Mouse (Mus musculus) MEL (cell line): Measurements from ENCODE around the gene Zfp81. TPM values are rescaled to one million over a fixed set of nuclear protein-coding genes. Genes with fewer than 3 reads are reported as not detected.

Experiments used
- DNase-seq: peaks from one replicate; pipeline ENCODE4 v3.0.0; 2011; ENCODE audit warnings: low read depth, low spot score
- H3K27ac ChIP-seq: 2 replicates; pipeline ENCODE4 v1.5.1; 2012; ENCODE audit warnings: low read depth, mild to moderate bottlenecking, control low read depth, low read length, moderate library complexity; ENCODE audit not compliant: control insufficient read depth
- H3K27me3 ChIP-seq, 2 experiments: fragments of 150-350 bp in 1 of 2; sonication (generic) in 1 of 2; 2 replicates each; pipeline ENCODE4 v1.6.1; 2012; ENCODE audit warnings: low read length in 2 of 2, mild to moderate bottlenecking in 2 of 2, improper control_type of control experiment in 1 of 2, moderate library complexity in 1 of 2; ENCODE audit not compliant: insufficient read depth in 2 of 2, control insufficient read depth in 1 of 2
- H3K36me3 ChIP-seq, 2 experiments: 2 replicates each; pipeline ENCODE4 v1.6.1; 2012 to 2014; ENCODE audit warnings: low read length in 2 of 2, improper control_type of control experiment in 1 of 2, inconsistent platforms in 1 of 2, mild to moderate bottlenecking in 1 of 2; ENCODE audit not compliant: insufficient read depth in 2 of 2, control insufficient read depth in 1 of 2
- H3K4me1 ChIP-seq, 2 experiments: fragments of 150-350 bp in 1 of 2; sonication (generic) in 1 of 2; 2 replicates each; pipeline ENCODE4 v1.6.1; 2012; ENCODE audit warnings: low read length in 2 of 2, improper control_type of control experiment in 1 of 2, mild to moderate bottlenecking in 1 of 2; ENCODE audit not compliant: insufficient read depth in 2 of 2, control insufficient read depth in 1 of 2
- H3K4me3 ChIP-seq, 2 experiments: fragments of 150-350 bp in 1 of 2; sonication (generic) in 1 of 2; 2 replicates each; pipeline ENCODE4 v1.5.1; 2012; ENCODE audit warnings: low read depth in 2 of 2, low read length in 2 of 2, mild to moderate bottlenecking in 2 of 2, moderate library complexity in 2 of 2, control low read depth in 1 of 2, improper control_type of control experiment in 1 of 2; ENCODE audit not compliant: control insufficient read depth in 1 of 2, insufficient read depth in 1 of 2
- H3K79me2 ChIP-seq: 2 replicates; pipeline ENCODE4 v1.6.1; 2012; ENCODE audit warnings: mild to moderate bottlenecking, low read length, moderate library complexity; ENCODE audit not compliant: control insufficient read depth, poor library complexity, insufficient read depth
- H3K9ac ChIP-seq: 2 replicates; pipeline ENCODE4 v1.6.1; 2012; ENCODE audit warnings: low read depth, mild to moderate bottlenecking, control low read depth, low read length, moderate library complexity; ENCODE audit not compliant: control insufficient read depth, poor library complexity, severe bottlenecking
- H3K9me3 ChIP-seq: fragments of 150-350 bp; sonication (generic); replicated peaks from 2 replicates; pipeline ENCODE4 v1.6.1; 2012; ENCODE audit warnings: mild to moderate bottlenecking, low read length, improper control_type of control experiment, moderate library complexity; ENCODE audit not compliant: insufficient read depth
- BHLHE40 ChIP-seq: IDR thresholded peaks from 2 replicates; pipeline ENCODE4 v1.6.1; 2012; ENCODE audit warnings: low read depth, mild to moderate bottlenecking, inconsistent platforms, low read length, improper control_type of control experiment, borderline replicate concordance
- CHD1 ChIP-seq: IDR thresholded peaks from 2 replicates; pipeline ENCODE4 v1.6.1; 2012; ENCODE audit warnings: low read depth, mild to moderate bottlenecking, inconsistent platforms, low read length, improper control_type of control experiment
- CTCF ChIP-seq, 3 experiments: IDR thresholded peaks in 2 of 3; conservative IDR thresholded peaks in 1 of 3; 2 replicates each; pipeline ENCODE4 v1.5.1; 2011 to 2012; ENCODE audit warnings: low read length in 3 of 3, low read depth in 2 of 3, mild to moderate bottlenecking in 2 of 3, improper control_type of control experiment in 1 of 3, inconsistent platforms in 1 of 3, mixed read lengths in 1 of 3, moderate library complexity in 1 of 3; ENCODE audit not compliant: control insufficient read depth in 1 of 3, insufficient read depth in 1 of 3, poor library complexity in 1 of 3, severe bottlenecking in 1 of 3
- E2F4 ChIP-seq: IDR thresholded peaks from 2 replicates; pipeline ENCODE4 v1.6.1; 2011; ENCODE audit warnings: low read depth, low read length, improper control_type of control experiment, borderline replicate concordance
- ELF1 ChIP-seq: IDR thresholded peaks from 2 replicates; pipeline ENCODE4 v1.6.1; 2014; ENCODE audit warnings: low read depth, mild to moderate bottlenecking, inconsistent platforms, low read length, improper control_type of control experiment, moderate library complexity
- EP300 ChIP-seq, 2 experiments: IDR thresholded peaks; 2 replicates each; pipeline ENCODE4 v1.6.1; 2011; ENCODE audit warnings: improper control_type of control experiment in 2 of 2, low read length in 2 of 2, low read depth in 1 of 2, mild to moderate bottlenecking in 1 of 2
- GATA1 ChIP-seq: IDR thresholded peaks from 2 replicates; pipeline ENCODE4 v1.6.1; 2011; ENCODE audit warnings: low read depth, low read length, improper control_type of control experiment
- HCFC1 ChIP-seq: IDR thresholded peaks from 2 replicates; pipeline ENCODE4 v1.6.1; 2012; ENCODE audit warnings: low read depth, mild to moderate bottlenecking, inconsistent platforms, low read length, improper control_type of control experiment, moderate library complexity
- JUND ChIP-seq: IDR thresholded peaks from 2 replicates; pipeline ENCODE4 v1.6.1; 2011; ENCODE audit warnings: low read depth, mild to moderate bottlenecking, improper control_type of control experiment, low read length
- KAT2A ChIP-seq: conservative IDR thresholded peaks from 2 replicates; pipeline ENCODE4 v1.6.1; 2012; ENCODE audit warnings: low read depth, low read length, improper control_type of control experiment, inconsistent platforms
- MAFK ChIP-seq: IDR thresholded peaks from 2 replicates; pipeline ENCODE4 v1.6.1; 2011; ENCODE audit warnings: low read depth, mild to moderate bottlenecking, low read length, improper control_type of control experiment, borderline replicate concordance
- MAX ChIP-seq: IDR thresholded peaks from 2 replicates; pipeline ENCODE4 v1.6.1; 2011; ENCODE audit warnings: low read length, improper control_type of control experiment
- MAZ ChIP-seq: IDR thresholded peaks from 2 replicates; pipeline ENCODE4 v1.6.1; 2012; ENCODE audit warnings: low read depth, mild to moderate bottlenecking, inconsistent platforms, low read length, improper control_type of control experiment
- MEF2A ChIP-seq: IDR thresholded peaks from 2 replicates; pipeline ENCODE4 v1.6.1; 2014; ENCODE audit warnings: low read depth, mild to moderate bottlenecking, inconsistent platforms, low read length, improper control_type of control experiment; ENCODE audit not compliant: poor library complexity, insufficient replicate concordance, severe bottlenecking; ENCODE audit errors: extremely low read depth
- MXI1 ChIP-seq: IDR thresholded peaks from 2 replicates; pipeline ENCODE4 v1.6.1; 2011; ENCODE audit warnings: mild to moderate bottlenecking, low read depth, low read length, improper control_type of control experiment
- MYB ChIP-seq: IDR thresholded peaks from 2 replicates; pipeline ENCODE4 v1.6.1; 2011; ENCODE audit warnings: mild to moderate bottlenecking, low read depth, low read length, improper control_type of control experiment
- MYC ChIP-seq: IDR thresholded peaks from 2 replicates; pipeline ENCODE4 v1.6.1; 2011; ENCODE audit warnings: low read depth, mild to moderate bottlenecking, low read length, improper control_type of control experiment, moderate library complexity
- NELFE ChIP-seq: IDR thresholded peaks from 2 replicates; pipeline ENCODE4 v1.6.1; 2011; ENCODE audit warnings: low read depth, low read length, improper control_type of control experiment
- NRF1 ChIP-seq: IDR thresholded peaks from 2 replicates; pipeline ENCODE4 v1.6.1; 2014; ENCODE audit warnings: low read depth, mild to moderate bottlenecking, inconsistent platforms, low read length, improper control_type of control experiment, moderate library complexity; ENCODE audit not compliant: poor library complexity, insufficient read depth, severe bottlenecking
- POLR2A ChIP-seq, 2 experiments: IDR thresholded peaks; 2 replicates each; pipeline ENCODE4 v1.6.1; 2011 to 2012; ENCODE audit warnings: low read length in 2 of 2, mild to moderate bottlenecking in 2 of 2, control low read depth in 1 of 2, improper control_type of control experiment in 1 of 2, low read depth in 1 of 2, moderate library complexity in 1 of 2; ENCODE audit not compliant: control insufficient read depth in 1 of 2, insufficient read depth in 1 of 2, poor library complexity in 1 of 2
- POLR2AphosphoS2 ChIP-seq: IDR thresholded peaks from 2 replicates; pipeline ENCODE4 v1.6.1; 2011; ENCODE audit warnings: low read length, improper control_type of control experiment
- POLR2AphosphoS5 ChIP-seq: IDR thresholded peaks from 2 replicates; pipeline ENCODE4 v1.6.1; 2012; ENCODE audit warnings: low read depth, borderline replicate concordance, mild to moderate bottlenecking, inconsistent platforms, low read length, moderate library complexity, mixed read lengths
- RAD21 ChIP-seq: IDR thresholded peaks from 2 replicates; pipeline ENCODE4 v1.6.1; 2011; ENCODE audit warnings: mild to moderate bottlenecking, low read depth, low read length, improper control_type of control experiment
- RCOR1 ChIP-seq: IDR thresholded peaks from 2 replicates; pipeline ENCODE4 v1.6.1; 2012; ENCODE audit warnings: low read depth, mild to moderate bottlenecking, inconsistent platforms, low read length, improper control_type of control experiment
- SIN3A ChIP-seq: IDR thresholded peaks from 2 replicates; pipeline ENCODE4 v1.6.1; 2012; ENCODE audit warnings: low read length, improper control_type of control experiment, inconsistent platforms
- SMC3 ChIP-seq: IDR thresholded peaks from 2 replicates; pipeline ENCODE4 v1.6.1; 2011; ENCODE audit warnings: low read depth, low read length, improper control_type of control experiment
- TBP ChIP-seq: IDR thresholded peaks from 2 replicates; pipeline ENCODE4 v1.8.0; 2011; ENCODE audit warnings: low read depth, low read length, improper control_type of control experiment
- TCF12 ChIP-seq: IDR thresholded peaks from 2 replicates; pipeline ENCODE4 v1.6.1; 2014; ENCODE audit warnings: low read depth, mild to moderate bottlenecking, inconsistent platforms, low read length, improper control_type of control experiment, moderate library complexity
- UBTF ChIP-seq: IDR thresholded peaks from 2 replicates; pipeline ENCODE4 v1.6.1; 2012; ENCODE audit warnings: low read depth, mild to moderate bottlenecking, inconsistent platforms, low read length, improper control_type of control experiment, moderate library complexity, borderline replicate concordance; ENCODE audit not compliant: insufficient read depth
- USF1 ChIP-seq: IDR thresholded peaks from 2 replicates; pipeline ENCODE4 v1.6.1; 2014; ENCODE audit warnings: low read depth, mild to moderate bottlenecking, inconsistent platforms, low read length, improper control_type of control experiment, moderate library complexity
- USF2 ChIP-seq, 2 experiments: IDR thresholded peaks; 2 replicates each; pipeline ENCODE4 v1.6.1; 2011 to 2012; ENCODE audit warnings: improper control_type of control experiment in 2 of 2, low read length in 2 of 2, borderline replicate concordance in 1 of 2, inconsistent platforms in 1 of 2, low read depth in 1 of 2, mild to moderate bottlenecking in 1 of 2; ENCODE audit not compliant: insufficient read depth in 1 of 2
- ZMIZ1 ChIP-seq: IDR thresholded peaks from 2 replicates; pipeline ENCODE4 v1.6.1; 2012; ENCODE audit warnings: low read depth, mild to moderate bottlenecking, inconsistent platforms, low read length, improper control_type of control experiment, moderate library complexity
- ZNF384 ChIP-seq: IDR thresholded peaks from 2 replicates; pipeline ENCODE4 v1.6.1; 2012; ENCODE audit warnings: low read depth, mild to moderate bottlenecking, inconsistent platforms, low read length, improper control_type of control experiment
- polyA plus RNA-seq, 2 experiments: library from polyadenylated mRNA; stranded (reverse) in 1 of 2; unstranded in 1 of 2; fragments of >175 nt in 1 of 2; fragments of >200 nt in 1 of 2; gene quantifications; 2 replicates each; pipeline versions ENCODE4 v1.2.1 to v1.2.4; 2012; ENCODE audit warnings: low replicate concordance in 2 of 2, low read depth in 1 of 2; ENCODE audit not compliant: insufficient read length in 2 of 2, insufficient read depth in 1 of 2, missing spikeins in 1 of 2
- total RNA-seq: library from RNA; depleted of rRNA; stranded (reverse); fragments of 300-350 nt; gene quantifications from 2 replicates; pipeline ENCODE4 v1.2.3, GENCODE M21; 2012; rRNA removed

The Zfp81 gene
- total RNA-seq (7.6 and 8.4 TPM in 2 replicates), polyA plus RNA-seq (1 to 10 TPM in 1 of 2 experiments, not detected in 1; 5.2 TPM)

DNA sequence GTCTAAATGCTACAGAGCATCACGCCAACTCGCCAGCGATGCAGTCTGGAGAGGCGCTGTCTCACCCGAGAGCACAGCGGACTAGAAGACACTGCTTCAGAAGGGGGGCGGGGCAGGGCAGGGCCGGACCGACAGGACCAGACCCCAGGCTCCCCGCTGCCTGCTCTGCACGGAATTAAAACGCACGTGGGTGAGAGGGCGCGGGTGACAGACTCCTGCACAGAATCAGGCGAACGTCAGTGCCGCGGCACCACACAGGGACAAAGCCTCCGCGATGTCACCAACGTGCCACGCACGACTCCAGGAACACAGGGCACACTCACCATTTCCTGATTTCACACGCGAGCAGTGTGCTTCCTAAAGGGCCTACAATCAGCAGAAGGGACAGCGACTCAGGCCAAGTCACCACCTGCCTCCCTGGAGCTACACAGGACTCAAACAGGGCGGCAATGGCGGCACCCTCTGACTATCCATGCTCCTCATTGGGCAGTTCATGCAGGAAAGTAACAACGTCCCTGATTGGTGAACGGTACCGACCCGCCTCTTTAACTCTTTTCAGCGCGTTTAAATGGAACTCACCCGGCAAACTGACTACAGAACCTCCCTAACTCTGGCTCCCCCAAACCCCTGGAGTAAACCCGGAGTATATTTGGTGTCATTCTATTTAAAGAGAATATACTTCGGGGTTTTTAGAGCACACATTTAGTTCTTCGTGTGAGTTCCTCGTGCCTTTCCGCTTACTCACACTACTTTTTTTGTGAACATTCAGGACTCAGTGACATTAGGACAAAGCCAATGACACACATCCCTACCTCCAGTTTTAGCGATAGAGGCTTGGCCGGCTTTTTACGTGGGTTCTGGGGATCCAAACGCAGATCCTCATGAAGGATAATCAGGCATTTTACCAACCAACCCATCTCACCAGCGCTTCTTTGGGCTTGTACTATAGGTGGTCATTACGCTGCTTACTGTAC is at the start of gene Zfp81:
Gene Zfp81 (minus strand): TSS at position 468 of the 974 bp plus-strand sequence.
- Histone ChIP-seq H3K27ac (peak within 1 kb of the TSS; percentile 65), H3K4me3 (peak within 1 kb of the TSS; percentile 88 to 94), H3K4me1 (peaks cover 6% of the 10 kb centered on the region in 2 experiments; a peak in 2 of 4 replicates), H3K36me3 (peaks cover 0 to 11% of the 10 kb centered on the region in 2 experiments; a peak in 3 of 4 replicates), H3K79me2 (peaks cover 12% of the 10 kb centered on the region), H3K27me3 (no peaks in the 10 kb centered on the region), H3K9me3 (no peaks in the 10 kb centered on the region), H3K9ac (peak within 1 kb of the TSS; percentile 81)
- peak; percentile 95 for DNase-seq
- TF ChIP-seq TCF12 = 0 out of 2 replicates have a peak, but pooled peaks have one; percentile 16
- peak; percentile 97 for TF ChIP-seq MXI1
- peak; percentile 44; the same call in 1 of the 2 replicates for TF ChIP-seq MAZ
- TF ChIP-seq MEF2A = no peak
- TF ChIP-seq UBTF = no peak
- 0 out of 2 replicates have a peak, but pooled peaks have one; percentile 5 for TF ChIP-seq ELF1
- TF ChIP-seq E2F4 = no peak
- no peak; the same call in 1 of the 2 replicates for TF ChIP-seq KAT2A
- TF ChIP-seq SMC3 = no peak
- peak; percentile 93 for TF ChIP-seq MAX
- TF ChIP-seq MYC = peak; percentile 76
- TF ChIP-seq NELFE = peak; percentile 91
- no peak for TF ChIP-seq RCOR1
- 0 out of 6 replicates have a peak, but pooled peaks of 2 of the 3 experiments have one; percentile 3 to 29 for TF ChIP-seq CTCF (IDR thresholded peaks at IDR 0.05 in 2 of 3, conservative IDR thresholded peaks at IDR 0.05 in 1 of 3; ENCODE audit: control insufficient read depth in 1 of 3, insufficient read depth in 1 of 3, low read depth in 2 of 3, low read length in 3 of 3, poor library complexity in 1 of 3, severe bottlenecking in 1 of 3)
- no peak for TF ChIP-seq EP300 (IDR thresholded peaks at IDR 0.05; ENCODE audit: low read depth in 1 of 2, low read length in 2 of 2)
- TF ChIP-seq JUND = no peak
- TF ChIP-seq CHD1 = no peak; the same call in 1 of the 2 replicates
- no peak for TF ChIP-seq MAFK
- peak; percentile 85 for TF ChIP-seq HCFC1
- TF ChIP-seq RAD21 = no peak
- TF ChIP-seq SIN3A = peak; percentile 88
- TF ChIP-seq MYB = no peak
- TF ChIP-seq USF1 = 0 out of 2 replicates have a peak, but pooled peaks have one; percentile 6
- TF ChIP-seq USF2 (IDR thresholded peaks at IDR 0.05; ENCODE audit: borderline replicate concordance in 1 of 2, insufficient read depth in 1 of 2, low read depth in 1 of 2, low read length in 2 of 2) = no peak
- no peak for TF ChIP-seq POLR2AphosphoS5
- peak in 1 of 2 experiments; percentile 92; a peak in 2 of 4 replicates for TF ChIP-seq POLR2A (IDR thresholded peaks at IDR 0.05; ENCODE audit: control insufficient read depth in 1 of 2, insufficient read depth in 1 of 2, low read depth in 1 of 2, low read length in 2 of 2, poor library complexity in 1 of 2)
- TF ChIP-seq ZMIZ1 = no peak; the same call in 1 of the 2 replicates
- TF ChIP-seq BHLHE40 = no peak
- TF ChIP-seq NRF1 = no peak
- TF ChIP-seq GATA1 = no peak
- TF ChIP-seq ZNF384 = no peak
- peak; percentile 95 for TF ChIP-seq TBP
- TF ChIP-seq POLR2AphosphoS2 = peak; percentile 86; the same call in 1 of the 2 replicates
